Mouse (Mus musculus) thymus, adult 2 months (tissue): ENCODE data around the gene Insc. TPM values are rescaled to one million over a fixed set of nuclear protein-coding genes. Genes with fewer than 3 reads are reported as not detected.
"Not testable (repeated sequence)": the region's sequence is repeated elsewhere in the genome, so short reads cannot be mapped to it uniquely, and the experiment has no call there.

Source experiments
- DNase-seq: peaks from one replicate; pipeline ENCODE4 v3.0.0; 2021
- H3K27ac ChIP-seq: fragments of 200-500 bp; 2 replicates; pipeline ENCODE4 v1.5.1; 2012; ENCODE audit warnings: low read length, control low read depth; ENCODE audit not compliant: control insufficient read depth, insufficient read depth
- H3K27me3 ChIP-seq: fragments of 200-500 bp; 2 replicates; pipeline ENCODE4 v1.6.1; 2012; ENCODE audit warnings: mild to moderate bottlenecking, low read length, moderate library complexity, mixed read lengths; ENCODE audit not compliant: control insufficient read depth, insufficient read depth
- H3K36me3 ChIP-seq: fragments of 200-500 bp; 2 replicates; pipeline ENCODE4 v1.6.1; 2012; ENCODE audit warnings: mild to moderate bottlenecking, low read length, moderate library complexity; ENCODE audit not compliant: control insufficient read depth, insufficient read depth
- H3K4me1 ChIP-seq: fragments of 200-500 bp; replicated peaks from 2 replicates; pipeline ENCODE4 v1.6.1; 2012; ENCODE audit warnings: low read length; ENCODE audit not compliant: control insufficient read depth, insufficient read depth
- H3K4me3 ChIP-seq: fragments of 200-500 bp; 2 replicates; pipeline ENCODE4 v1.5.1; 2012; ENCODE audit warnings: mild to moderate bottlenecking, low read length, control low read depth, moderate library complexity; ENCODE audit not compliant: control insufficient read depth, insufficient read depth
- CTCF ChIP-seq: fragments of 200-500 bp; IDR thresholded peaks from 2 replicates; pipeline ENCODE4 v1.5.1; 2012; ENCODE audit warnings: mild to moderate bottlenecking, control low read depth, low read length, moderate library complexity, borderline replicate concordance; ENCODE audit not compliant: control insufficient read depth, poor library complexity, insufficient read depth; ENCODE audit errors: extremely low read depth
- POLR2A ChIP-seq: fragments of 200-500 bp; IDR thresholded peaks from 2 replicates; pipeline ENCODE4 v1.6.1; 2012; ENCODE audit warnings: mild to moderate bottlenecking, low read length, control low read depth, moderate library complexity; ENCODE audit not compliant: control insufficient read depth, poor library complexity, insufficient read depth; ENCODE audit errors: extremely low read depth
- WGBS: fragments of 180-500 bp; shearing (Covaris S2); methylation state at CpG from one replicate; pipeline ENCODE4 v1.1.7; 2018; 5-methylcytosine and 5-hydroxymethylcytosine counted together
- polyA plus RNA-seq: library from polyadenylated mRNA; depleted of rRNA; stranded (reverse); fragments of >200 nt; gene quantifications from 2 replicates; pipeline ENCODE4 v1.2.3, GENCODE M21; 2012

Gene Insc
- polyA plus RNA-seq, 1 experiment = 0.55 TPM

DNA sequence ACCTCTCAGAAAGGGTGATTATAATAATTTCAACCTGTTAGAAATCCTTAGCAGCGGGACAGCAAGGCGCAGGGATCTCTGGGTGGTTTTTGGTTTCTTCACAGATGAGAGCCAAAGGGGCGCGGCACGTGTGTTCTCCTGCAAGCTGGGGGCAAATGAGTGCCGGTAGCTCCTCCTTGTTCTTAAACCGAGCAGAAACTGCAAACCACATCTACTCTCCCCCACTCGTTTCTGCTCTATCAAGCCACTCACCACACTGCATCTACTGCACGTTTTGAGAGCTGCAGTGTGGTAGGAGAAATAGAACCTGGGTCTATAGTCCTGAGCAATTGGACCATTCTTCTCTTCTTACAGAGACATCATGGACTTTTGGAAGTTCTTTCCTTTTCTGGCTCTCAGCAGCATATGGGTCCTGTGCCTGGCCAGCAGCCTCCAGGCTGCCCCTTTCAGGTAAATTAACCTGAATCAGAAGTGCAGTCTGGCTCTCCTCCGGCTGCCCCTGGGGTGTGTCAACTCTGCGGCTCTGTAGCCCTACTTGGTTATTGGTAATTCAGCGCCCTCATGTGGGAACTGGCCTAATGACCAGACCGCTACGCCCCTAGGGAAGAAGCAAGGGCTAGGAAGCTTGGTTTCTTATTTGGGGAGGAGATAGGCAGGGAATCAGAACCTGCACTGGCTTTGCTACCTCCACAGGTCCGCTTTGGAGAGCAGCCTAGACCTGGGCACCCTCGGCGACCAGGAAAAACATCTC is 23.9 kb upstream of the Insc start:
- Histone ChIP-seq H3K27ac (no peak overlapping the region), H3K36me3 (no peaks in the 10 kb centered on the region), H3K4me3 (no peak overlapping the region), H3K4me1 (peaks cover 12% of the 10 kb centered on the region), H3K27me3 (no peaks in the 10 kb centered on the region; the same call in 1 of the 2 replicates)
- TF ChIP-seq POLR2A (no peak), CTCF (no peak)
- WGBS = 9% methylated on average over 17 of the region's 17 CpGs
- DNase-seq = peak; percentile 29

DNA sequence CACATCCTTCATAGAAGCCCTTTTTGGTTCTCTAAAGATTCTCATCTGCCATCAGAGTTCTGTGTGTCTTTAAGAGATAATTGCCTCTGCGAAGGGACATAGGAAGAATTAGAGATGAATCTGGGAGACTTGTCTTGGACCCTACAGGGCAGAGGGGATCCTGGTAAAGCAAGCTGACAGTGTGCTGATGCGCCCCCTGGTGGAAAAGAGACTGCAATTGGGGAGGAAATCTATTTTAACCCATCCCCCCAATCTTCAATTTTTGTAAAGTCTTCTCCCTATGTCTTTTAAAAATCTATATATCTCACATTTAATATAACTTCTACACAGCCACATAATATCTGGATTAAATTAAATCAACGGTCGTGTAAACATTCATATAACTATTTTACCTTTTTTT is 13.8 kb upstream of the Insc start:
- not testable (repeated sequence) for H3K27me3 ChIP-seq, H3K4me1 ChIP-seq, H3K4me3 ChIP-seq, H3K36me3 ChIP-seq, H3K27ac ChIP-seq, DNase-seq
- WGBS = 72% methylated on average over 4 of the region's 4 CpGs

DNA sequence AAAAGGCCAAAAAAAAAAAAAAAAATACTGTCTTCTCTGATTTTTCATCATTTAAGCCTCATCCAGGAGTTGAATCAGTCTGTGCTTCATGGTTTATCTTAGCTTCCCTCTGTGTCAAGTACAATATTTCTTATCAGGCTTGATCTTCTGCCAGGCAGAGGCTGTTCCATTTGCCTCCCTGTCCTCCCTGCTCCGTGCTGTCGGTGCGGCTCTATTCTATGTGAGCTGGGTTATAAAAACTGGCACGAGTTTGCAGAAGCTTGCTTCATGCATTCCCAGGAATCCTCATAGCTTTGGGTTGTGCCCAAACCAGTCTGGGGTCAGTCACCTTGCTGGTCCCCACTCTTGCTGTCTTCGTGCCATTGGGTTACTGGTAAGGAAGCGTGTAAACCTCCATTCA is 12.3 kb upstream of the Insc start:
- H3K36me3 ChIP-seq = no peaks in the 10 kb centered on the region
- WGBS = 83% methylated on average over 6 of the region's 6 CpGs
- DNase-seq = no peak
- H3K4me1 ChIP-seq = no peaks in the 10 kb centered on the region
- no peaks in the 10 kb centered on the region for H3K27me3 ChIP-seq
- H3K4me3 ChIP-seq = no peak overlapping the region
- H3K27ac ChIP-seq = no peak overlapping the region
- TF ChIP-seq POLR2A = no peak
- no peak for TF ChIP-seq CTCF

DNA sequence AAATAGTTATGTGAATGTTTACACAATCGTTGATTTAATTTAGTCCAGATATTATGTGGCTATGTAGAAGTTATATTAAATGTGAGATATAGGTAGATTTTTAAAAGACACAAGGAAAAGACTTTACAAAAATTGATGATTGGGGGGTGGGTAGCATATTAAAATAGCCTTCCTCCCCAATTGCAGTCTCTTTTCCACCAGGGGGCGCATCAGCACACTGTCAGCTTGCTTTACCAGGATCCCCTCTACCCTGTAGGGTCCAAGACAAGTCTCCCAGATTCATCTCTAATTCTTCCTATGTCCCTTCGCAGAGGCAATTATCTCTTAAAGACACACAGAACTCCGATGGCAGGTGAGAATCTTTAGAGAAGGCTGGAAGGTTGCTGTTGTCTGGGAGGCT is 11.8 kb upstream of the Insc start:
- not testable (repeated sequence) for H3K27ac ChIP-seq, H3K36me3 ChIP-seq, H3K4me3 ChIP-seq, H3K4me1 ChIP-seq, H3K27me3 ChIP-seq, DNase-seq
- 48% methylated on average over 4 of the region's 4 CpGs for WGBS

DNA sequence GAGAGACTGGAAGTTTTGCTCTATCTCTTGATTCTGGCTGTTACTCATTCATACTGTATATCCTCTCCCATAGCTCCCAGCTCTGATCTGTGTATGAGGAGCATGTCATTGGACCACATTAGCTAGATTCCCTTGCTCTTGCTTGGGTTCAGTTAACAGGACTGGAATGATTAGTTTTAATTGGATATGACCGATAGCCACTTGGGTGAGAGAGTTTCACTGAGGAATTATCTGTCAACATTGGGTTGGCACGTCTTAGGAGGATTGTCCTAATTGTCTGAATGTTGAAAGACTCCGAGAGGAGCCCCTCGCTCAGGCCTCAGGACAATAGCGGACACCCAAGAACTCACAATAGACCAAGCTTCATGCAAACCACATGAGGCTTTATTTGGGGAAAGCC is 7.2 kb upstream of the Insc start:
- H3K4me1 ChIP-seq = peaks cover 18% of the 10 kb centered on the region
- no peak overlapping the region for H3K4me3 ChIP-seq
- no peaks in the 10 kb centered on the region for H3K36me3 ChIP-seq
- H3K27me3 ChIP-seq = no peaks in the 10 kb centered on the region
- 94% methylated on average over 5 of the region's 5 CpGs for whole genome bisulfite sequencing
- no peak for TF ChIP-seq POLR2A
- TF ChIP-seq CTCF = no peak
- no peak overlapping the region for H3K27ac ChIP-seq
- DNase-seq = no peak

DNA sequence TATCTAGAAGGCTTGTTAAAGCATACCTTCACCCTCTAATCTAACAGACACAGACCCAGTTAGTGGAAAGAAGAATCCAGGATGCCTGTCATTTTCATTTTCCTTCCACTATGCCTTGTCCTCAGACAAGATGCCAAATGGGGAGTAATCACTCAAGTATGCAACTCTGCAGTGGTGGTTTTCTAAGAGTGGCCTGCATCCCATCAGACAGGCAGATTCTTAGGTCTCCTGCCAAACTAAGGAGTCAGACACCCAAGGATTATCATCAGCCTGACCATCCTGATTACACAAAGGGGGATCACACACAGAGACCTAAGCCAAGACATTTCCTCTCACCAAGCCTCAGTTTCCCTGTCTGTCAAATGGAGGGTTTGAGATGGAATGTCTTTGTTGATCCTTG is 5.3 kb upstream of the Insc start:
- Histone ChIP-seq H3K4me1 (peaks cover 26% of the 10 kb centered on the region), H3K4me3 (no peak overlapping the region), H3K36me3 (no peaks in the 10 kb centered on the region), H3K27me3 (no peaks in the 10 kb centered on the region), H3K27ac (peak overlapping the region; percentile 36; the same call in 1 of the 2 replicates)
- TF ChIP-seq CTCF (no peak), POLR2A (no peak)
- no peak for DNase-seq

DNA sequence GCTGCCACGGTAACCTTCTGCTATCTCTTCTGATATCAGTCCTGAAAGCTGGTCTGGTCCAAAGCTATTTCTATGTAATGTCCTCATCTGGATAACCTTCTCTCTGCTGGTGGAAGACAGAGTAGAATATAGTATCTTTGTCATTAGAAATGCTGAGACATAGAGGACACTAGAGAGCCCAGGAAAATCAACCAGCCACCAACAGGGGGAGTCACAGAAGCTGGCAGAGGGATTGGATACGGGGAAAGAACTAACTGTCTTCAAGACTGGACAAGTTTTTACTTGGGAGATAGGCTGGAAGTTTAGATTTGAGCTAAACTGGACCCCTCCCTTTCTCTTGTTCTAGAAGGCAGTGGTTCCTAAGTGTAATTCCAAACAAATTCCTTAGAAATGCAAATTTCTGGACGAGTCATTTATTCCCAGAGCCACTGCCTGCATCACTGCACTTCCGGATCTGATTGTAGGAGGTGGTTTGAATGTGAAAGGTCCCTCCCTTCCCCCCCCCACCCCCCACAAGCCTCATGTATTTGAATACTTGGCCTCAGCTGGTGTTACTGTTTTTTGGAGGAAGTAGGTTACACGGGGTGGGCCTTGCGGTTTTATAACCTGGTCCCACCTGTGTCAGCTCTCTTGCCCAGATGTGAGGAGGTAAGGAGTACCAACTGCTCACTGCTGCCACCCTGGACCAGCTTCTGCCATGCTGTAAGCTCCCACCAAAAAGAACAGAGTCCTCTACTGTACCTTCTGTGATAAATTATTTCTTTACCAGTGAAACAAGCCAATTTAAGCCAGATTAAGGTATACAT is 2.9 kb upstream of the Insc start:
- Histone ChIP-seq H3K27ac (peak overlapping the region; percentile 65), H3K4me1 (peaks cover 32% of the 10 kb centered on the region), H3K27me3 (peaks cover 1% of the 10 kb centered on the region; the same call in 1 of the 2 replicates), H3K36me3 (no peaks in the 10 kb centered on the region), H3K4me3 (no peak overlapping the region)
- peak; percentile 51 for DNase-seq
- no peak for TF ChIP-seq CTCF
- no peak for TF ChIP-seq POLR2A
- 35% methylated on average over 6 of the region's 6 CpGs for WGBS
